ENCODE assay signal across 27 mouse cellular contexts in the genomic region with DNA sequence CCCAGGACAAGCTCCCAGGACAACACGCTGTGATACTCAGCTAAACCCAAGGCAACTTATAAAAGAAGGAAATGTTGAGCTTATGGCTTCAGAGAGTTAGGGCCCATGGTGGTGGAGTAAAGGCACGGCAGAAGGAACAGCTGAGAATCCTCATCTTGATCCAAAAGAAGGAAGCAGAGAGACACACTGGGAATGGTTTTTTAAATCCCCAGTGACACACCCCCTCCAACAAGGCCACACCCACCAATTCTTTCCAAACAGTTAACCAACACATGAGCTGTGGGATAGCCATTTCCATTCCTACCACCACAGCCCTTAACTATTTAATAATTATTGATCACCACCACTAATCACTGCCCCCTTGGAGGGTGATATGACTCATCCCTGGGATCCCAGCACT. TPM values are rescaled to one million over a fixed set of nuclear protein-coding genes. Genes with fewer than 3 reads are reported as not detected.
"Had no signal": no experiment of that assay in that cellular context is flagged by ENCODE, and none has a peak within 500 bp of the region (broad histone marks: within the 10 kb centered on the region; RNA-seq: fewer than 3 reads in every experiment).

No protein-coding gene starts in this region.

- H3K9ac ChIP-seq: limb, embryonic 13.5 days; liver, embryonic 12.5 days; liver, embryonic 15.5 days; lung, embryonic 15.5 days; midbrain, embryonic 13.5 days had no signal

- DNase-seq: kidney, adult 8-10 months; kidney, postnatal 25 days; layer of hippocampus, adult 9-11 months; liver; lung, adult 18-20 months; lung, postnatal 14 days; thymus, adult 18-20 months; thymus, postnatal 36 days had no signal

- H3K4me1 ChIP-seq: limb, embryonic 13.5 days; lung, embryonic 15.5 days; midbrain, embryonic 13.5 days had no signal

- H3K9me3 ChIP-seq: limb, embryonic 10.5 days; limb, embryonic 13.5 days; liver, embryonic 12.5 days; liver, embryonic 15.5 days; lung, embryonic 15.5 days; midbrain, embryonic 13.5 days had no signal

- H3K4me2 ChIP-seq: limb, embryonic 13.5 days; liver, embryonic 12.5 days; liver, embryonic 15.5 days; lung, embryonic 15.5 days; midbrain, embryonic 13.5 days had no signal

- H3K27ac ChIP-seq: layer of hippocampus, adult 2 months; limb, embryonic 10.5 days; limb, embryonic 13.5 days; liver, embryonic 12.5 days; liver, embryonic 15.5 days; lung, embryonic 15.5 days; macrophage; midbrain, embryonic 13.5 days had no signal

- H3K4me3 ChIP-seq: layer of hippocampus, adult 2 months; limb, embryonic 10.5 days; limb, embryonic 13.5 days; liver, embryonic 12.5 days; liver, embryonic 15.5 days; lung, embryonic 15.5 days; midbrain, embryonic 13.5 days had no signal

- H3K27me3 ChIP-seq: limb, embryonic 13.5 days; liver, embryonic 12.5 days; liver, embryonic 15.5 days; lung, embryonic 15.5 days; midbrain, embryonic 13.5 days had no signal

- H3K36me3 ChIP-seq: limb, embryonic 10.5 days; limb, embryonic 13.5 days; liver, embryonic 12.5 days; liver, embryonic 15.5 days; lung, embryonic 15.5 days; midbrain, embryonic 13.5 days had no signal

- ATAC-seq: liver, embryonic 12.5 days; midbrain, embryonic 13.5 days had no signal

RNA-seq across cellular contexts. Expression of a gene that starts 20.7 kb away (rescaled TPM):
- total RNA-seq: layer of hippocampus, adult 2 months; layer of hippocampus, postnatal 25 days; left cerebral cortex, adult 18-20 months; left cerebral cortex, postnatal 25 days; megakaryocyte, adult 5-6 weeks; midbrain, postnatal 0 days had no signal
- polyA plus RNA-seq: kidney, embryonic 16.5 days; limb, embryonic 10.5 days; liver, embryonic 12.5 days; macrophage; midbrain, embryonic 13.5 days; midbrain, postnatal 0 days; neural tube, embryonic 11.5 days; neural tube, embryonic 14.5 days; testis, adult 2 months; urinary bladder, adult 2 months had no signal

RNA-seq across cellular contexts. Expression of a gene that starts 47.9 kb away (rescaled TPM):
- total RNA-seq: megakaryocyte, adult 5-6 weeks had no signal
- polyA plus RNA-seq: macrophage; midbrain, postnatal 0 days; small intestine, adult 2 months had no signal
